Mouse (Mus musculus) limb, embryonic 12.5 days (tissue): Measurements from ENCODE around the gene Mast4. TPM values are rescaled to one million over a fixed set of nuclear protein-coding genes. Genes with fewer than 3 reads are reported as not detected.

Source experiments
- ATAC-seq: fragments of 200-750 bp; cut with Nextera tagmentation; 2 replicates; pipeline ENCODE4 v1.8.0; 2017; ENCODE audit warnings: low read depth, moderate TSS enrichment; ENCODE audit not compliant: insufficient number of reproducible peaks, insufficient read depth, low FRiP score, low TSS enrichment
- H3K27ac ChIP-seq: fragments of 300-500 bp; sonication (generic); 2 replicates; pipeline ENCODE4 v1.5.1; 2016; ENCODE audit warnings: mild to moderate bottlenecking, moderate library complexity
- H3K27me3 ChIP-seq: fragments of 300-500 bp; sonication (generic); 2 replicates; pipeline ENCODE4 v1.6.1; 2016; ENCODE audit warnings: mild to moderate bottlenecking, moderate library complexity
- H3K36me3 ChIP-seq: fragments of 300-500 bp; sonication (generic); 2 replicates; pipeline ENCODE4 v1.6.1; 2016; ENCODE audit warnings: mild to moderate bottlenecking, moderate library complexity
- H3K4me1 ChIP-seq: fragments of 300-500 bp; sonication (generic); replicated peaks from 2 replicates; pipeline ENCODE4 v1.6.1; 2016
- H3K4me2 ChIP-seq: fragments of 300-500 bp; sonication (generic); 2 replicates; pipeline ENCODE4 v1.6.1; 2016; ENCODE audit warnings: mild to moderate bottlenecking, moderate library complexity
- H3K4me3 ChIP-seq: fragments of 300-500 bp; sonication (generic); replicated peaks from 2 replicates; pipeline ENCODE4 v1.5.1; 2016; ENCODE audit warnings: mild to moderate bottlenecking
- H3K9ac ChIP-seq: fragments of 300-500 bp; sonication (generic); replicated peaks from 2 replicates; pipeline ENCODE4 v1.6.1; 2016; ENCODE audit warnings: mild to moderate bottlenecking, moderate library complexity
- H3K9me3 ChIP-seq: fragments of 300-500 bp; sonication (generic); 2 replicates; pipeline ENCODE4 v1.6.1; 2016; ENCODE audit warnings: mild to moderate bottlenecking, moderate library complexity
- whole genome bisulfite sequencing: fragments of 180-500 bp; shearing (Covaris S2); methylation state at CpG from one replicate; pipeline ENCODE4 v1.1.7; 2016; 5-methylcytosine and 5-hydroxymethylcytosine counted together
- polyA plus RNA-seq: library from polyadenylated mRNA; unstranded; fragments of >200 nt; fragmentation: Nextera tagmentation; extraction: Ambion mirVana; gene quantifications from 2 replicates; pipeline ENCODE4 v1.2.1, GENCODE M21; 2016

The Mast4 gene
- polyA plus RNA-seq, 1 experiment from 2014 or later = 26.0 TPM

DNA sequence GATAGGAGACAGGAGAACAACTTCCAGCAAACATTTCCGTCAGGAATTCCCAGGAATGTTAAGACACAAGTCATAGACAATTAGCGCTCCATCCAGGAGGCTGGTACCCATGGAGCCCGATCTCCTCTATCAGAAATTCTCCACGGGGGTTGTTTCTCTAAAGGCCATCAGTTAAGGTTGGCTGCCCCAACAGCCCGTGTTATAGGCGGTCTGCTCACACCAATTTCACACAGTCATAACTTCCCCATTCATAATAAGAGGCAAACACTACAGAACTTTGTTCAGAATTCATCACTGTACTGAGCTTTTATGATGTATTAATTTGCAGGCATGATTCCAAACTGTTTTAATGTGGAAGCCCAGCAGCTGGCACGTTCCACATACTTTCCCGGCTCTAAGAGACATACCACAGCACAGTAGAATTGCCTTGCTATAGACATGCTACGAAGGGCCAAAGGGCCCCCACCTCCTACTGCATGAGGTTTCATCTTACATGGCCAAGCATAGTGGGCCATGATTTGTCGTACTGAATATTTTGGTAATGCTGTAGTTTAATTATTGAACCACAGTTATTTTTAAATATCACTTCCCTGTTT, 19.1 kb downstream of the Mast4 start:
- 59% methylated on average over 10 of the region's 10 CpGs for WGBS
- ATAC-seq = no peak
- Histone ChIP-seq H3K27me3 (peaks cover 6% of the 10 kb centered on the region; the same call in 1 of the 2 replicates), H3K9ac (no peak overlapping the region), H3K4me2 (no peak overlapping the region), H3K4me1 (peaks cover 33% of the 10 kb centered on the region), H3K27ac (no peak overlapping the region), H3K36me3 (no peaks in the 10 kb centered on the region), H3K4me3 (no peak overlapping the region), H3K9me3 (no peaks in the 10 kb centered on the region)

DNA sequence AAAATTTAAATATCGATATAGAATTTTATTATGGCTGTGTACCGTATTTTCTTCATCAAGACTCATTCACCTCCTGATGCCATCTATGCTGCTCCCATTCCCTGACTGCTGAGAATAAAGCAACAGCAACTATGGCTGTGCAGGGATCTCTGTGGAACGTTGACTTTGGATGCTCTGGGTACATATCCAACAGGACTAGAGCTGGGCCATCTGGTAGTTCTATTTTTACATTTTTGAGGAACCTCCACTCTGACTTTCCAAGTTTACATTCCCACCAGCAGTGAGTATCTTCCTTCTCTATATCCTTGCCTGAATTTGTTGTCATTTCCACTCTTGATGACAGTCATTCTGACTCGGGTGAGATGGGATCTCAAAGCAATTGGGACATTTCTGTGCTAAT, 26.0 kb downstream of the Mast4 start:
- Histone ChIP-seq H3K27me3 (no peaks in the 10 kb centered on the region), H3K9ac (no peak overlapping the region), H3K36me3 (no peaks in the 10 kb centered on the region), H3K9me3 (no peaks in the 10 kb centered on the region), H3K27ac (no peak overlapping the region), H3K4me3 (no peak overlapping the region), H3K4me2 (no peak overlapping the region), H3K4me1 (no peaks in the 10 kb centered on the region; the same call in 1 of the 2 replicates)
- ATAC-seq = no peak
- WGBS = 93% methylated on average over 4 of the region's 4 CpGs

DNA sequence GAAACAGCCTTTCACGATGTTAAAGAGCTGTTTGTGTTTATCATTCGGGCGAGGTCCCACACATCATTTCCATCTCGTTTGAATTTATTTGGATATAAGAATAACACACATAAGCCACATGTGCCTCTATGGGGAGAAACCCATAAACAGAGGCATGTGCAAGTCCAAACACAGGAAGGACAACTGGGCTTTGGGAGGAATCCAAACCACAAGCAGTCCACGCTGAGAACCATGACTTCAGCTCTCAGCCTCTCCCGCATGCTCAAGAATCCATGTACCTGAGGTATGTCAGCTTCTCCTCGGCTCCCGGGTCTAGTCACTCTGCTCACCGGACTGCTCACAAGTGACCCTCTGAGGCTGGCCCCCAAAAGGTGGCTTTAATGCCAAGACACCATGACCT, 30.5 kb downstream of the Mast4 start:
- WGBS = 83% methylated on average over 9 of the region's 9 CpGs
- no peak for ATAC-seq
- H3K4me1 ChIP-seq = peaks cover 8% of the 10 kb centered on the region

DNA sequence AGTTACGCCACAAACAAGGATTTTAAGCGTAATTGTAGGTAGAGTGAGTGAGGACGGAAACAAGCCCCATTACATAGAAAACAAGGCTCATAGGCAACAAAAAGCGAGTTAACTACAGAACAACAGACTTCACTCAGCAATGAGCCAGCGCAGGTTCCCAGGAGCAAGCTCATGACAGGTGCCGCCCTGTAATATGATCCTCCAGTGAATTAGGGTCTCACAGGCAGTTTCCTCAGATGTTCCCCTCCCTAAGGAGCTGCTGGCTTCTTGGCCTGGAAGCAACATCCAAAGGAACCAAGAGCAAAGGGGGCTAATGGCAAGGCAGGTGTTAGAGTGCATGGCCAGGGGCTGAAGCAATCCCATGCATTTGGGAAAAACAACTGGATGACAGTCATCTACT, 31.8 kb downstream of the Mast4 start:
- 0 out of 2 replicates have a peak, but pooled peaks have one; percentile 37 for ATAC-seq
- Histone ChIP-seq H3K4me1 (peaks cover 8% of the 10 kb centered on the region), H3K27me3 (no peaks in the 10 kb centered on the region), H3K4me3 (no peak overlapping the region), H3K36me3 (no peaks in the 10 kb centered on the region), H3K4me2 (no peak overlapping the region), H3K9ac (no peak overlapping the region), H3K9me3 (no peaks in the 10 kb centered on the region), H3K27ac (no peak overlapping the region)
- 25% methylated on average over 6 of the region's 6 CpGs for WGBS

More for the DNA sequence above, 30.5 kb downstream of the Mast4 start:
- H3K27ac ChIP-seq = no peak overlapping the region
- H3K4me3 ChIP-seq = no peak overlapping the region
- no peaks in the 10 kb centered on the region for H3K27me3 ChIP-seq
- no peak overlapping the region for H3K4me2 ChIP-seq
- H3K9ac ChIP-seq = no peak overlapping the region
- H3K36me3 ChIP-seq = no peaks in the 10 kb centered on the region
- H3K9me3 ChIP-seq = no peaks in the 10 kb centered on the region

DNA sequence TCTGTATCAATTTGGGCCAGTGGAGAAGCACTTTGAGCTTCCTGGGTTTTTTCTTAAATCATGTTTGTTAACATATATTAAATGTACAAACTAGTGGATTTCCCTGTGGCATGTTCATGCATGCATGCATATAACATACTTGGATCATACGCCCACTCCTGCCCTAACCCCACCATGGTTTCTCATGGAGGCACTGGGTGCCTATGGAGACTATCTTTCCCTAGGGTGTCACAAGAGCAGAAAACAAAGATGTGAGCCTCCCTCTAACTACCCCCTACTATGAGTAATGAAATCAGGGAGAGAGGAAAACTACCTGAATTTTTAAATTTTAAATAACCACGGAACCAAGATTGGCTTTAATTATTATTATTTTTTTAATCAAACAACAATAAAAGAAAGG, 32.2 kb downstream of the Mast4 start:
- no peak overlapping the region for H3K27ac ChIP-seq

DNA sequence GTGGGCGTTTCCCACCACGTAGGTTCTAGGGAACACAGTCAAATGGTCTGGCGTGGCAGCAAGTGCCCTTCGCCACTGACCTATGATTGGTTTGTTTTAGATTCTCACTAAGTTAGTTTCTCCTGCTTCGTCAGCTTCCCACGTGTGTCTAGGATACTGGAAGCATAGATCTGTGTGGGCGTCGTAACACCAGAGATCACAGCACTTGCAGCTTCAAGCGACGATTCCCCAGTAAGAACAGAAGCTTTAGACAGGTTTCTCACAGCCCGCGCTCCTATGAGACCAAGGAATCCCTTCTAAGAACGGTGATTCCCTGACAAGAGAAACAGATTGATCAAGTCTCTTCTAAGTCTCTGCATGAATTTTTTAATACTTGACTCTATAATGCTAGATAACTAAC, 39.9 kb downstream of the Mast4 start:
- Histone ChIP-seq H3K4me3 (no peak overlapping the region), H3K9ac (no peak overlapping the region), H3K4me1 (no peaks in the 10 kb centered on the region), H3K9me3 (no peaks in the 10 kb centered on the region), H3K4me2 (no peak overlapping the region), H3K27ac (no peak overlapping the region), H3K27me3 (no peaks in the 10 kb centered on the region), H3K36me3 (no peaks in the 10 kb centered on the region)
- WGBS = 91% methylated on average over 13 of the region's 13 CpGs
- no peak for ATAC-seq

More for the DNA sequence above, 32.2 kb downstream of the Mast4 start:
- H3K27me3 ChIP-seq = no peaks in the 10 kb centered on the region
- ATAC-seq = no peak
- H3K4me3 ChIP-seq = no peak overlapping the region
- WGBS = 85% methylated on average over 2 of the region's 2 CpGs
- no peak overlapping the region for H3K4me2 ChIP-seq
- H3K9ac ChIP-seq = no peak overlapping the region
- H3K9me3 ChIP-seq = no peaks in the 10 kb centered on the region
- no peaks in the 10 kb centered on the region for H3K36me3 ChIP-seq
- peaks cover 8% of the 10 kb centered on the region for H3K4me1 ChIP-seq

DNA sequence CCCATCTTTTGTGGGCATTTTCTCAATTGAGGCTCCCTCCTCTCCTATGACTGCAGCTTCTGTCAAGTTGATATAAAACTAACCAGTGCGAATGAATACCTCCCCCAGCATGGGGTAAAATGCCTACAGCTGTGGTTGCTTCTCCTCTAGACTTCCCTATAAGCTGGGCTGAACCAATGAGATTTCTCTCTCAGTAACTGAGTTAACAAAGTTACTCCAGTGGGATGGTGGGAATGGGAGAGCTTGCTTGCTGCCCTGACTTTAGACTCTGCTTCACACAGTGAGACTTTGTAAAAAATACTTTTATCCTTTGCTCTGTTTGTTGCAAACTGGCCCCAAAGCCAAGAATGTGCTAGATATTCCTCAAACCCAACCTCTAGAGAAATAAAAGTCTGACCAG, 41.2 kb downstream of the Mast4 start:
- no peak for ATAC-seq
- no peaks in the 10 kb centered on the region for H3K27me3 ChIP-seq
- no peak overlapping the region for H3K27ac ChIP-seq
- no peak overlapping the region for H3K9ac ChIP-seq
- H3K4me3 ChIP-seq = no peak overlapping the region
- no peaks in the 10 kb centered on the region for H3K9me3 ChIP-seq
- no peaks in the 10 kb centered on the region for H3K4me1 ChIP-seq
- no peaks in the 10 kb centered on the region for H3K36me3 ChIP-seq
- WGBS = 61% methylated on average over 1 of the region's 1 CpGs
- no peak overlapping the region for H3K4me2 ChIP-seq

DNA sequence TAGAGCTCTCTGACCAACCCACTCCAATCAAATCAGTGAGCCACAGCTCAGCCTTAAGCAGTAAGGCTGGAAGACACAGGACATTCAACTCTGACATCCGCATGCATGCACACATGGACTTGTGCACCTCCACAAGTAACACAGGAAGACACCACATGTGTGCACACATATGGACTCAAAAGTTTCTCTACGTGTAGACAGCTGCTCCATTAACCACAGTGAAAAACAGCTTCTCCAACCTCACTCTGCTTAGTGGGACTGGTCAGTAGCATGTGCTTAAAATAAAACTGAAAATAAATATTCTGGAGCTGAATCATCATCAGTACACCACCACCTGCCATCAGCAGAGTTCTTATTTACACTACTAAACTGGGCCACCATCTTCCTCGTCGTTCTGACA, 43.2 kb downstream of the Mast4 start:
- H3K36me3 ChIP-seq = no peaks in the 10 kb centered on the region
- H3K27me3 ChIP-seq = no peaks in the 10 kb centered on the region
- ATAC-seq = no peak
- WGBS = 80% methylated on average over 4 of the region's 4 CpGs
- no peak overlapping the region for H3K4me3 ChIP-seq
- no peak overlapping the region for H3K9ac ChIP-seq
- no peaks in the 10 kb centered on the region for H3K9me3 ChIP-seq
- no peaks in the 10 kb centered on the region for H3K4me1 ChIP-seq
- H3K27ac ChIP-seq = no peak overlapping the region
- H3K4me2 ChIP-seq = no peak overlapping the region

DNA sequence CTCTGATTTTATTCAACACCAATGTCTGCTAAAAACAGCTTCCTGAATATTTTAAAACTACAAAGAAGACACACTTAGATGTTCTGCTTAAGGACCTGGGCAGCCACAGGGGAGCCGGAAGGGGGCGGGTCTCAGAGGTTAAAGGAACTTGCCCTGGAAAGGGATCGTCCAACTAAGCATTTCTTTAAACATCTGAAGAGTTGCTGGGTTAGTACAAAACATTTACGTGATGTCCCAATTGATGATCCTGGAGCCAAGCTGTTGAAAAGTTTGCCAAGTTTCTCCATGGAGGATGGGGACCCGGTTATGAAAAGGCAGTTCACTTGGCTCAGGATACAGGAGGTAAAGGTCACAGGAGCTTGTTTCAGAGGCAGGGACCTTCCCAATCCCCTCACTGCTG, 48.5 kb downstream of the Mast4 start:
- H3K4me3 ChIP-seq = no peak overlapping the region
- no peaks in the 10 kb centered on the region for H3K9me3 ChIP-seq
- no peaks in the 10 kb centered on the region for H3K27me3 ChIP-seq
- no peak for ATAC-seq
- H3K36me3 ChIP-seq = no peaks in the 10 kb centered on the region
- no peak overlapping the region for H3K4me2 ChIP-seq
- no peak overlapping the region for H3K27ac ChIP-seq
- H3K9ac ChIP-seq = no peak overlapping the region
- H3K4me1 ChIP-seq = no peaks in the 10 kb centered on the region
- 73% methylated on average over 5 of the region's 5 CpGs for WGBS

DNA sequence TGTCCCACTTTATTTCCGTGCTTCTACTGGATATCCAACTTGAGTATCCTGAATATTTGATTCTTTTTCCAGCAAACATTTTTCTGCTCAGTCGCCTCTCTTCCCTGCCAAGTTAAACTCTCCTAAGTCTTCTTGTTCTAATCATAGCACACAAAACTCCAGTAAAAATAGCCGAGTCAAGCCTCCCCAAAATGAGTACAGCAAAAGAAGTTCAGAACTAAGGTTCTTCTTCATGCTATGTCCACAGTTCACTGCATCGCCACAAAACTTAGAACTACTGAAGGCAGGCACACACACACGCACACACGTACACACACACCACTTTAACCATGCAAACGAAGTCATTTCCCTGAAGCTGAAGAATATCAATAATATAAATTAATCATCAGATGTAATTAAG, 49.3 kb downstream of the Mast4 start:
- no peak overlapping the region for H3K4me3 ChIP-seq
- H3K36me3 ChIP-seq = no peaks in the 10 kb centered on the region
- no peak overlapping the region for H3K9ac ChIP-seq
- no peaks in the 10 kb centered on the region for H3K27me3 ChIP-seq
- 88% methylated on average over 7 of the region's 7 CpGs for WGBS
- ATAC-seq = no peak
- no peak overlapping the region for H3K4me2 ChIP-seq
- no peaks in the 10 kb centered on the region for H3K9me3 ChIP-seq
- H3K4me1 ChIP-seq = no peaks in the 10 kb centered on the region
- no peak overlapping the region for H3K27ac ChIP-seq

DNA sequence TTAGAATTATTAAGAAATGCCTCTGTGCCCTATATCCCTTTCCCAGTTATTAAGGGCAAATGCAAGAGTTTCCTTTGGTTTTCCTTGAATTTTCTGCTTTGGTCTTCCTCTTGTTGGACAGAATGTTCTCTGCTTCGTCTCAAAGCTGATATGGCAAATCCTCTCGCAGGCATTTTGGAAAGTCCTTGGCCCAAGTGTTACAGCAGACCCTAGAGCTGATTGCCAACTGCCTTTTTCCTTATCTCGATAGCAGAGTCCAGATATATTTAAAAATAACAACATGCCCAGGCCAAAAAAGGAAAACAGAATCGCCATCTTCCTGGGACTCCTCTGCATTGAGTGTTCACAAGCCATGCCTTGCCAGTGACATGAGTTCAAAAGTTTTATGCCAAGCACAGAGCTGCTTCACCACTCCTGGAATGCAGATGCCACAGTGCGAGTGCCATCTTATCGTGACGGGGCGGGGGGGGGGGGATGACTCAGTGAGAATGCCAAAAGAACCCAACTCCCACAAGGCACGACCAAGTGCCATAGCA, 63.4 kb downstream of the Mast4 start:
- peaks cover 7% of the 10 kb centered on the region; the same call in 1 of the 2 replicates for H3K4me1 ChIP-seq
- no peaks in the 10 kb centered on the region for H3K9me3 ChIP-seq
- no peaks in the 10 kb centered on the region for H3K36me3 ChIP-seq
- no peak for ATAC-seq
- H3K4me3 ChIP-seq = no peak overlapping the region
- H3K9ac ChIP-seq = no peak overlapping the region
- H3K27ac ChIP-seq = no peak overlapping the region
- no peak overlapping the region for H3K4me2 ChIP-seq
- H3K27me3 ChIP-seq = no peaks in the 10 kb centered on the region
- WGBS = 85% methylated on average over 9 of the region's 9 CpGs

DNA sequence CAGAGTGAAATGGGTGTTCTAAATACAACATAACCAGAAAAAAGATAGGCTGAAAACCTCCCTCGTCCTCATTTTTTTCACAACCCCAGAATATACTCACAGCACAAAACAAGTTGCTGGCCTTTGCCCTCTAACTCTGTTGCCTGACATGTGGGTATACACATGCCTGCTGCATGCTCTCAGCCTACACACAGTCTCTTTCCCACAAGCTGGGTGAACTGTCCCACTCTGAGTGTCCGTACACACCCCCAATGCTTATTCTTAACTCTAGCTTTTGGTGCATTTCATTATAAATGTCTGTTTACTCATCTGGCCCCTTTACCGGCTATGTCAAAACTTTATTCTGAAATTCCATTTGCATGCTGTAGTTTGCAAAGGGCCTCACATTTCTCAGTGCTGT, 71.6 kb downstream of the Mast4 start:
- H3K4me1 ChIP-seq = no peaks in the 10 kb centered on the region; the same call in 1 of the 2 replicates
- no peak overlapping the region for H3K4me2 ChIP-seq
- no peak overlapping the region for H3K4me3 ChIP-seq
- no peak overlapping the region for H3K9ac ChIP-seq
- no peak overlapping the region for H3K27ac ChIP-seq
- H3K36me3 ChIP-seq = no peaks in the 10 kb centered on the region
- WGBS = 75% methylated on average over 3 of the region's 3 CpGs
- H3K9me3 ChIP-seq = no peaks in the 10 kb centered on the region
- no peak for ATAC-seq
- H3K27me3 ChIP-seq = no peaks in the 10 kb centered on the region
